Mouse (Mus musculus) kidney, postnatal 14 days (tissue): ENCODE data around the gene A730015C16Rik.

Experiments
- DNase-seq: peaks from one replicate; pipeline ENCODE4 v3.0.0; 2022; ENCODE audit warnings: mixed read lengths

A730015C16Rik gene

GRCm38 (mm10) chr4:108848505-108848848 is at the start of gene A730015C16Rik:
Gene A730015C16Rik, minus strand, starts transcription at chr4:108848619.
- DNase-seq, result no peak

- no peak for DNase-seq
These were observed 42.5 kb upstream of the A730015C16Rik start for GRCm38 (mm10) chr4:108890876-108891275.

- DNase-seq, result no peak
These were observed 39.0 kb upstream of the A730015C16Rik start for GRCm38 (mm10) chr4:108887456-108887855.

DNA sequence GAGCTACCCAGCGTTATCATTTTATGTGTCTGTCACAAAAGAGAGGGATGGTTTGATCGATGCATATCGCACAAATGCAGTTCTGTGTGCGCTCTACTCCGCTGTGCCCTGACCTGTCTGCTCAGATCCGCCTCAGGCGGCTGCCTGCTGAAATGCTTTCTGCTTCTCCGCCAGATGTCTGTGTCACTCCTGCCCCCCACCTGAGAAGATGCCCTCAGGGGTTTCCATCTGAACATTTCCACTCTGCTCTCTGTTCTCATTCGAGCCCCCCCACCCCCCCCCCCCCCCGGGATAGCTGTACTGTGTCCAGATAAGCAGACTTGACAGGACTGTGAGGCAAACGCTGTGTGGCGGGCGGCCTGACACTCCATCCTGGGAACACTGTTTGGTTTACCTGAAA is 35.4 kb upstream of the A730015C16Rik start:
- DNase-seq, result no peak

DNA sequence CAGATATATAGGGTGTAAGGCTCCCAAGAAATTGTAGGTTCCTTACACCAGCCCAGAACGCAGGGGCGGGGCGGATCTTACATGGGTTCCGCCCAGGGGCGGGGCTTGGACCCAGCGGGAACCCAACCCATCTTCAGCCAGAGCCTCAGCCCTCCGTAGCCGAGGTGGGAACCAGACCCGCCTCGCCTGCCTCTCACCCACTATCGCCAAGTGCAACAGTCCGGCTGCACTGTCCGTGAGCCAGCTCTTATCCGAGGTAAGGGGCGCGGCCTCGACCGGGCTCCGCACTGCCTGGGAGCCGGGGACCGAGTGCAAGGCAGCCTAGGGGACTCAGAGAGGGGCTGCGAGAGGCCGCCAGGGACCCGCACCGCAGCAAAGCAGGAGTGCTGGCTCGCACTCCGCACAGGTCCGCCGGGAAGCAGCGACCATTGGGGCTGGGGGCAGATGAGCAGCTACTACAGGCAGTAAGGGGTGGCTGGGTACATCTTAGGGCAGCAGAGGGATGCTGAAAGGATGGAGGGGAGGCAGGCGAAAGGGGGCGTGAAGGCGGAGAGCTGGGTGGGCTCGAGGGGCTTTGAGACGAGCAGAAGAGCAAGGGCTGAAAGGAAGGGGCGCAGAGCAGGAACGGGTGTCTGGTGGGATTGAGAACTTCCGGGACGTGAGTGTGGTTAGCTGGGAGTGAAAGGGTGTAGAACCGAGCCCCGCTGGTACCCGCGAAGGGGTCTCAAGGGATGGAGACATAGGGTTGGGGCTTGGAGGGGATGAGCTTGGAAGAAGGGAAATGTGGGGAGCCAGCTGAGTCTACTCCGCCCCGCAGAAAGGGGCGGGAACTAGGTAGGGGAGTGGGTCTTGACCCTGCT is 30.8 kb upstream of the A730015C16Rik start, which contains the start of gene Rab3b:
Gene Rab3b (plus strand): TSS at position 101 of the 860 bp plus-strand sequence.
- peak; percentile 56 for DNase-seq

GRCm38 (mm10) chr4:108877901-108878300 is 29.5 kb upstream of the A730015C16Rik start:
- DNase-seq, result no peak

DNA sequence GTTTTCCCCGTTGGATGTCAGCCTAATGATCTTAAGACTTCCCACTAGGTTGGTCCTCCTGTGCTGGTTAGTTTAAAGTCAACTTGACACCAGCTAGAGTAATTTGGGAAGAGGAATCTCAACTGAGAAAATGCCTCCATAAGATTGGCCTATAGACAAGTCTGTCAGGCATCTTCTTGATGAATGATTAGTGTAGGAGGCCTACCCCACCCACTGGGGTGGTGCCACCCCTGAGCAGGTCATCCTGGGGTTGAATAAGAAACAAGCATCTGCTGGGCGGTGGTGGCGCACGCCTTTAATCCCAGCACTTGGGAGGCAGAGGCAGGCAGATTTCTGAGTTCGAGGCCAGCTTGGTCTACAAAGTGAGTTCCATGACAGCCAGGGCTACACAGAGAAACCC is 25.3 kb upstream of the A730015C16Rik start:
- no peak for DNase-seq

DNA sequence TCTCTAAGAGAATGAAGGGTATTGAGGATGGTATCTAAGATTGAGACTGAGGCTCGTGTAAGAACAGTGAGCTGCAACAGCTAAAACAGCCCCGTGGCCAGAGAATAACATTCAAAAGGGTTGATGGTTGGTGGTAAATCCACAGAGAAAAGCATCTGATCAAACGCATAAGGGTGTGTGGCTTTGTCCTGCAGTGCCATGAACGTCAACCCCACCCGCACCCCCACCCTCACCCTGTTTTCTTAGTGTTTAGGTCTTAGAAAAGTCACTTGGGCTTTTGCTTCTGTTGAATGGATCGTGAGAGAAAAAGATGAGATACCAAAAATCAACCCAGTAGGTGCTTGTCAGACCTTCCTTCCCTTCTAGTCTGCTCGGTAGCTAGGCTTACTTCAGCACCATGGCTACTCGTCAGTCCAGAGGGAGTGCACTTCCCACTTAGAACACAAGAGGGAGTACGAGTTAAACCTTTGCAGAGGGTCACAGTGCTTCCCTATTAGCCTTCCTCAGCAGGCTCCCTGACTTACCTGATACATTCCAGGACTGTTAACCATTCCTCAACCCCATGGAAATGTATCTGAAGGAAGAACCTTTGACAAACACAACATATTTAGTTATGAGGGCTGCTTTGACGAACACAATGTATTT is 21.4 kb upstream of the A730015C16Rik start:
- DNase-seq, result peak; percentile 90

- no peak for DNase-seq
These were observed 18.4 kb upstream of the A730015C16Rik start for GRCm38 (mm10) chr4:108866806-108867205.

GRCm38 (mm10) chr4:108847715-108848504 is 509 bp downstream of the A730015C16Rik start, which contains the start of gene Kti12:
Gene Kti12, plus strand, starts transcription at chr4:108847785.
- DNase-seq, result peak; percentile 89

GRCm38 (mm10) chr4:108845824-108846569 is 2.4 kb downstream of the A730015C16Rik start:
- DNase-seq, result no peak

DNA sequence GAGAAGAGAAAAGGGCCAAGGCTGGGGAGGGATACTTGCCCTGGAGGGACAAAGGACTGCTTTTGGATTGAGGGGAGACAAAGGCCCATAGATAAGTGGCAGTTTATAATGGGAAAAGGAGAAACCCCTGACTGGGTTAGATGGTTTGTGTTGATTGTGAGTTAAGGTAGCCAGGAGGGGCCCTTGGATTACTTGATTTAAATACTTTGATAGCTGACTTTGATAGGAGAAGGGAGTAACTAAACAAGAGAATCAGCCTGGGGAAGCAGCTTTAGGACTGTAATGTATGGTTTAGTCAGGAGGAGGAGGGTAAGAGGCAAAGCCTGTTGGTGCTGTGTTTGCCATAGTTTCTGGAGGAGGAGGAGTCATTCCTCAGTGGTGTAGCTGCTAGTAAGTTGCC is 5.1 kb downstream of the A730015C16Rik start:
- no peak for DNase-seq

DNA sequence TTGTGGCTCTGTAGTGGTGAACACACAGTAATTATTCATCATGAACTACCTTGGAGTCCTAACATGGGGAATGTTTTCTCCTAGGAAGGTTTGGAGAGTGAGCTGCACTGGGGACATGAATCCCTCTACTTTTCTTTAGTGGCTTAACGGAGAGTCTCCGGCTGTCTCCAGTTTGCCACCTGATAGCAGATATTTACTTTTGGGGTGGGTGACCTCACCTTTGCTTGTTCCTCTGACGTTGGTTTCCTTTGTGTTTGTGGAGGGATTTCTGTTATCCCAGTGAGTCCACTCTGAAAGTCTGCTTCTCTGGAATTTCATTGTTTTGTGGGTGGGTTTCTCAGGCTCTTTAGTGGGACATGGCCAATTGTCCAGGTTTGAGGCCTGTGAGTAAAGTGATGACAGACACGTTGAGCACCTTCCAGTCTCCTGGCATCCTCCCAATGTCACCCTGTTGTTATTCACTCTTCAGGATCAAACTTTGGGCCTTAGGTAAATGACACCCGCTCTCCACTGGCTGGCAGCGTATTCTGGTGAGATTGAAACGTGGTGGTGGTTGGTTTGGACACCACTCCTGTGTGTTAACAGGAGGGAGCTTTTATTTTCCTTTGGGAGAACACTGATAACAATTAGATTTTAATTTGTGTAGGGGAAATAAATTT is 6.4 kb downstream of the A730015C16Rik start:
- no peak for DNase-seq

- no peak for DNase-seq
These were observed 10.4 kb downstream of the A730015C16Rik start for GRCm38 (mm10) chr4:108838031-108838430.

- no peak for DNase-seq
These were observed 12.9 kb downstream of the A730015C16Rik start for GRCm38 (mm10) chr4:108835496-108835895.

DNA sequence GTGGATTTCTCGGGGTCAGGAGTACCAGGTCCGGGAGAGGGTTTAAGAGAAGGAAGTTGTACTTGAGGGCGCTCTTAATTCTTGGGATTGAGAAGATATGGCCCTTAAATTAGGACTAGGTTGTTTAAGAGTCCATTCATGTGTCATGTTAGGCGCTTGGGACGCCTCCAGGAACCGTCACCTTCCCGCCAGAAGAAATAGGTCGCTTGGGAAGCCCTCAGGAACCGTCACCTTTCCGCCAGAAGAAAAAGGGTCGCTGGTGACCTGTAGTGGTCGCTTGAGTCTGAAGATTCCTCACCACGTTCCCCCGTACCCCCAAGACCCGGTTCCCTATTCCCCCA is 13.5 kb downstream of the A730015C16Rik start:
- DNase-seq, result no peak

- peak; percentile 94 for DNase-seq
These were observed 14.1 kb downstream of the A730015C16Rik start, which contains the start of gene Txndc12 for GRCm38 (mm10) chr4:108834115-108834970. Gene Txndc12, plus strand, starts transcription at chr4:108834601.

- no peak for DNase-seq
These were observed 14.6 kb downstream of the A730015C16Rik start for GRCm38 (mm10) chr4:108833828-108834114.

DNA sequence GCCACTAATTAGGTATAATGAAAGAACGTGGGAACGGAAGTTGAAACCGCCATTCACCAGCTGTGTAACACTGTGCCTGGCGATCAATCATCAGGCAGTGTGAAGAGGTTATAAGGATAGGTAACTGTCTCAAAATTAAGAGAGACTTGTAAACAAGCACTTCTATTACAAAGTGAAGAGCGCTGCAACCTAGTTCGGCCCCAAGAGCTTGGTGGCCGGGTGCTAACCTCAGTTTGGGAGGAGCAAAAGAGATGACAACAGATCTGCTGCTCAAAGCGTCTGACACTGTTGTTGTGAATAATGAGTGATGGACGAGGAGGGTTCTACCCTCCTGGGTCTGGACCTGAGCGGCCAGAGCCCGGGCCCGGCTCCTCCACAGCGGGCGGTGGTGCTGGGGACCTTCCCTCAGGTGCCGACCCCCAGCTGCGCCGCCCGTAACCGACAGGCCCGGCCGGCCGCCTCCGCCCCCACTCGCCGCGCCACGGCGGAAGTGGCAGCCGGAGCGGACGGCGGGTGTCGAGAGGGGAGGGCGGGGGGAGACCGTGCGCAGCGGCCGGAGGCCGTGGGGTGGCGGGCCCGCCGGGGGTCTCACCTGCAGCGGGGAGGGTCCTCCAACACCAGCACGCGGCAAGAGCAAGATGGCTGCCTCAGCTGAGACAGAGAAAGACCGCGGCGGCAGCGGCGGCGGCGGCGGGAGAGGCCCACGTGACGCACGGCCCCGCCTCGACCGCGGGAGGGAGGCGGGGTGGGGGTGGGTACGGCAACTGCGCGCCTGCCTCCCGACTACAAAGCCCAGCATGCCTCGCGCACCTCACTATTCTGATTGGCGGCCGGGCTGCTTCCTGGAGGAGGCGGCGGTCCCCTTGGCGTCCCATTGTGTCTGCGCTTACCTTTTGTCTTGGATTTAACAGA is 15.2 kb downstream of the A730015C16Rik start, which contains the start of gene Btf3l4:
Gene Btf3l4 (minus strand): TSS at position 699 of the 912 bp plus-strand sequence.
- DNase-seq, result peak; percentile 94

DNA sequence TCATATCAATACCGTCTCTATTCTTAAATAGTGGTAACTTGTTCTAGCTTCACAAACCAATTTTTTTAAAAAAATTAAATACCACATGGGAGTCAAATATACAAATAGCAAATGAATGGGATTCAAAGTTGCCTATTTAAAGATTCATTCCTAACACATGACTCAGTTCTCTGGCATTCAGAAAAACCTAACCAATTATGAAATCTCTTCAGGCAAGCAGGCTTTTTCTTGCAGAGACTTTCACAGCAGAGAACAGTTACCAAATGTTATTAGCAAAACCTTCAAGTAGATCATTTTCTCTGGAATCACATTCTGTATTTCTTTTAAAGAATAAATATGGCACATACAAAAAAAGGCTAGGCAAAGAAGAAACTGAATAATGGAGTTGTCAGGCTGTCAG is 17.7 kb downstream of the A730015C16Rik start:
- DNase-seq, result no peak
